Mouse (Mus musculus) liver, embryonic 14.5 days (tissue): ENCODE data around the gene Prpf38b.

Experiments
- CTCF ChIP-seq: IDR thresholded peaks from 2 replicates; pipeline ENCODE4 v1.5.1; 2016; ENCODE audit warnings: antibody characterized with exemption, low read depth, control low read depth
- EP300 ChIP-seq: IDR thresholded peaks from 2 replicates; pipeline ENCODE4 v1.6.1; 2016; ENCODE audit warnings: antibody characterized with exemption, low read depth

DNA sequence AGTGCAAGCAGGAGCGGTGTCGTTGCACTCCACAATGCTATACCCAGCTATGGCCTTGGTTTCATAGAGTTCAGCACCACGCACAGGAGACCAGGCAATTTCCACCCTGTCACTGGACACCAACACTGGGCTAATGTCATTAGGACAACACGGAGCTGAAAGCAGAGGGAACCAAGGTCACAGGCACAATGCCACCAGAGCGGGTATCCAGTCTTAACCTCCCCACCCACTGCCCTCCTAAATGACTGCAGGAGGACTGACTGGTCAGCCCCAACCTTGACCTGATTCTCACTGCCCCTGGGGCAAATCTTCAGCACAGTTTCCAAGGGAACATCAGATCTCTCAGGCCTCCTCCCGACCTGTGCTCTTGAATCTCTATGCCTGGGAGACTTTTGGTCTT is 40.9 kb downstream of the Prpf38b start:
- TF ChIP-seq CTCF (no peak), EP300 (no peak)
